Mouse (Mus musculus) spleen, adult 2 months (tissue): ENCODE data around the gene Orc4.

Experiments
- CTCF ChIP-seq: fragments of 200-500 bp; IDR thresholded peaks from 2 replicates; pipeline ENCODE4 v1.5.1; 2011; ENCODE audit warnings: mild to moderate bottlenecking, inconsistent platforms; ENCODE audit not compliant: insufficient read depth, insufficient read length, insufficient replicate concordance; ENCODE audit errors: extremely low read depth
- POLR2A ChIP-seq: fragments of 200-500 bp; IDR thresholded peaks from 2 replicates; pipeline ENCODE4 v1.6.1; 2011; ENCODE audit warnings: low read depth, low read length, inconsistent platforms

- TF ChIP-seq CTCF (no peak), POLR2A (no peak)
Measured at GRCm38 (mm10) chr2:48885945-48886344, 64.1 kb downstream of the Orc4 start.
